Mouse (Mus musculus) hindbrain, embryonic 14.5 days (tissue): ENCODE results near the gene Prss56. TPM values are rescaled to one million over a fixed set of nuclear protein-coding genes. Genes with fewer than 3 reads are reported as not detected.
A peak's percentile ranks its signal among the peaks of the same experiment; 100 is the strongest.

Source experiments
- ATAC-seq: fragments of 200-750 bp; cut with Nextera tagmentation; 2 replicates; pipeline ENCODE4 v1.8.0; 2017; ENCODE audit warnings: moderate number of reproducible peaks, mild to moderate bottlenecking, moderate TSS enrichment, moderate library complexity; ENCODE audit not compliant: low FRiP score
- DNase-seq: peaks from one replicate; pipeline ENCODE4 v3.0.0-alpha.2; 2015; ENCODE audit warnings: low spot score
- H3K27ac ChIP-seq: fragments of 300-500 bp; sonication (generic); 2 replicates; pipeline ENCODE4 v1.5.1; 2014; ENCODE audit warnings: mild to moderate bottlenecking, moderate library complexity
- H3K27me3 ChIP-seq: fragments of 300-500 bp; sonication (generic); 2 replicates; pipeline ENCODE4 v1.6.1; 2014; ENCODE audit warnings: mild to moderate bottlenecking, low read length, mixed read lengths; ENCODE audit not compliant: control insufficient read depth, insufficient read depth
- H3K36me3 ChIP-seq: fragments of 300-500 bp; sonication (generic); replicated peaks from 2 replicates; pipeline ENCODE4 v1.6.1; 2014; ENCODE audit not compliant: control insufficient read depth, insufficient read depth
- H3K4me1 ChIP-seq: fragments of 300-500 bp; sonication (generic); replicated peaks from 2 replicates; pipeline ENCODE4 v1.6.1; 2014; ENCODE audit warnings: antibody characterized with exemption, low read length, mixed read lengths; ENCODE audit not compliant: control insufficient read depth, insufficient read depth
- H3K4me2 ChIP-seq: fragments of 300-500 bp; sonication (generic); replicated peaks from 2 replicates; pipeline ENCODE4 v1.6.1; 2014; ENCODE audit warnings: mild to moderate bottlenecking, moderate library complexity
- H3K4me3 ChIP-seq: fragments of 300-500 bp; sonication (generic); replicated peaks from 2 replicates; pipeline ENCODE4 v1.5.1; 2014; ENCODE audit warnings: mild to moderate bottlenecking, low read length
- H3K9ac ChIP-seq: fragments of 300-500 bp; sonication (generic); 2 replicates; pipeline ENCODE4 v1.6.1; 2014
- H3K9me3 ChIP-seq: fragments of 300-500 bp; sonication (generic); 2 replicates; pipeline ENCODE4 v1.6.1; 2016; ENCODE audit warnings: low read length; ENCODE audit not compliant: control insufficient read depth
- WGBS: fragments of 180-500 bp; shearing (Covaris S2); extraction: QIAGEN DNeasy Blood & Tissue Kit; methylation state at CpG from one replicate; pipeline ENCODE4 v1.1.7; 2014; 5-methylcytosine and 5-hydroxymethylcytosine counted together
- polyA plus RNA-seq: library from polyadenylated mRNA; unstranded; fragments of >200 nt; fragmentation: Nextera tagmentation; extraction: Ambion mirVana; gene quantifications from 2 replicates; pipeline ENCODE4 v1.2.1, GENCODE M21; 2014

The Prss56 gene
- polyA plus RNA-seq, 1 experiment from 2014 or later: 5.1 TPM

- no peak overlapping the region for H3K9ac ChIP-seq
- no peak overlapping the region for H3K4me3 ChIP-seq
- H3K4me1 ChIP-seq: peaks cover 14% of the 10 kb centered on the region
- ATAC-seq (no peak), DNase-seq (no peak)
- peaks cover 33% of the 10 kb centered on the region for H3K27me3 ChIP-seq
- WGBS: 66% methylated on average over 5 of the region's 5 CpGs
- H3K9me3 ChIP-seq: no peaks in the 10 kb centered on the region
- no peaks in the 10 kb centered on the region for H3K36me3 ChIP-seq
- no peak overlapping the region for H3K27ac ChIP-seq
- no peak overlapping the region for H3K4me2 ChIP-seq
These were observed 2.2 kb upstream of the Prss56 start for GRCm38 (mm10) chr1:87180896-87181295.

GRCm38 (mm10) chr1:87183998-87184750, 1.1 kb downstream of the Prss56 start:
- H3K4me1 ChIP-seq: peaks cover 14% of the 10 kb centered on the region; the same call in 1 of the 2 replicates
- no peak overlapping the region for H3K4me3 ChIP-seq
- no peak overlapping the region for H3K9ac ChIP-seq
- ATAC-seq (no peak), DNase-seq (no peak)
- 33% methylated on average over 15 of the region's 15 CpGs for WGBS
- no peaks in the 10 kb centered on the region for H3K36me3 ChIP-seq
- H3K4me2 ChIP-seq: peak overlapping the region; percentile 35
- no peak overlapping the region for H3K27ac ChIP-seq
- peaks cover 49% of the 10 kb centered on the region for H3K27me3 ChIP-seq
- H3K9me3 ChIP-seq: no peaks in the 10 kb centered on the region

- Histone ChIP-seq H3K4me2 (peak overlapping the region; percentile 35), H3K36me3 (no peaks in the 10 kb centered on the region), H3K9ac (0 out of 2 replicates have a peak overlapping the region, but pooled peaks have one; percentile 25), H3K9me3 (no peaks in the 10 kb centered on the region), H3K4me1 (peaks cover 14% of the 10 kb centered on the region; the same call in 1 of the 2 replicates), H3K27me3 (peaks cover 49% of the 10 kb centered on the region), H3K27ac (no peak overlapping the region), H3K4me3 (no peak overlapping the region)
- DNase-seq (peak; percentile 74), ATAC-seq (0 out of 2 replicates have a peak, but pooled peaks have one; percentile 15)
- WGBS: 8% methylated on average over 20 of the region's 20 CpGs
These were observed 1.6 kb downstream of the Prss56 start for GRCm38 (mm10) chr1:87184751-87185139.

GRCm38 (mm10) chr1:87185526-87185925, 2.4 kb downstream of the Prss56 start:
- Histone ChIP-seq H3K9me3 (no peaks in the 10 kb centered on the region), H3K27me3 (peaks cover 49% of the 10 kb centered on the region), H3K36me3 (no peaks in the 10 kb centered on the region), H3K9ac (no peak overlapping the region), H3K4me3 (no peak overlapping the region), H3K4me1 (peaks cover 14% of the 10 kb centered on the region; the same call in 1 of the 2 replicates), H3K4me2 (no peak overlapping the region), H3K27ac (no peak overlapping the region)
- DNase-seq: no peak
- ATAC-seq: 0 out of 2 replicates have a peak, but pooled peaks have one; percentile 27
- WGBS: 12% methylated on average over 13 of the region's 13 CpGs

- peak overlapping the region; percentile 49 for H3K4me3 ChIP-seq
- no peaks in the 10 kb centered on the region for H3K36me3 ChIP-seq
- ATAC-seq: peak; percentile 54
- H3K4me2 ChIP-seq: peak overlapping the region; percentile 76
- WGBS: 2% methylated on average over 54 of the region's 54 CpGs
- peaks cover 14% of the 10 kb centered on the region; the same call in 1 of the 2 replicates for H3K4me1 ChIP-seq
- H3K9me3 ChIP-seq: no peaks in the 10 kb centered on the region
- peak overlapping the region; percentile 59 for H3K9ac ChIP-seq
- no peak overlapping the region for H3K27ac ChIP-seq
- DNase-seq: no peak
- H3K27me3 ChIP-seq: peaks cover 49% of the 10 kb centered on the region
These were observed 3.3 kb downstream of the Prss56 start for GRCm38 (mm10) chr1:87186261-87187036.

- peak overlapping the region; percentile 76 for H3K4me2 ChIP-seq
- peak overlapping the region; percentile 49 for H3K4me3 ChIP-seq
- peak overlapping the region; percentile 59 for H3K9ac ChIP-seq
- H3K27ac ChIP-seq: no peak overlapping the region
- H3K27me3 ChIP-seq: peaks cover 49% of the 10 kb centered on the region
- H3K36me3 ChIP-seq: no peaks in the 10 kb centered on the region
- 2% methylated on average over 15 of the region's 15 CpGs for WGBS
- no peaks in the 10 kb centered on the region for H3K9me3 ChIP-seq
- H3K4me1 ChIP-seq: peaks cover 14% of the 10 kb centered on the region; the same call in 1 of the 2 replicates
- ATAC-seq (no peak; the same call in 1 of the 2 replicates), DNase-seq (peak; percentile 89)
These were observed 3.9 kb downstream of the Prss56 start for GRCm38 (mm10) chr1:87187037-87187355.

- DNase-seq: no peak
- no peak for ATAC-seq
- Histone ChIP-seq H3K4me2 (no peak within 1 kb of the TSS), H3K4me3 (no peak within 1 kb of the TSS), H3K4me1 (peaks cover 8% of the 10 kb centered on the region; the same call in 1 of the 2 replicates), H3K27ac (no peak within 1 kb of the TSS), H3K36me3 (no peaks in the 10 kb centered on the region), H3K9ac (no peak within 1 kb of the TSS), H3K9me3 (no peaks in the 10 kb centered on the region), H3K27me3 (peaks cover 21% of the 10 kb centered on the region)
- 37% methylated on average over 4 of the region's 4 CpGs for WGBS
These were observed 7.3 kb downstream of the Prss56 start, which contains the start of gene Chrnd for GRCm38 (mm10) chr1:87190429-87190828. Gene Chrnd, plus strand, starts transcription at chr1:87190607.

DNA sequence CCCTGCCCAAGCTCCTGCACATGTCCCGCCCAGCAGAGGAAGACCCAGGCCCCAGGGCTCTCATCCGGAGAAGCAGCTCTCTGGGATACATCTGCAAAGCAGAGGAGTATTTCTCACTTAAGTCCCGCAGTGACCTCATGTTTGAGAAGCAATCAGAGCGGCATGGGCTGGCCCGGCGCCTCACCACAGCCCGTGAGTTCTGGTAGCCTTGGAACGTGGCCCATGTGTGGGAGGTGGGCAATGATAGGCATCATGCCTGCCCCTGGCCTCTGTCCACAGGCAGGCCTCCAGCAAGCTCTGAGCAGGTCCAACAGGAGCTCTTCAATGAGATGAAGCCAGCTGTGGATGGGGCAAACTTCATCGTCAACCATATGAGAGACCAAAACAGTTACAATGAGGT, 14.2 kb downstream of the Prss56 start:
- Histone ChIP-seq H3K9ac (no peak overlapping the region), H3K4me3 (no peak overlapping the region), H3K4me1 (no peaks in the 10 kb centered on the region), H3K4me2 (no peak overlapping the region), H3K36me3 (no peaks in the 10 kb centered on the region), H3K27me3 (no peaks in the 10 kb centered on the region), H3K27ac (no peak overlapping the region), H3K9me3 (no peaks in the 10 kb centered on the region)
- ATAC-seq (no peak), DNase-seq (no peak)
- WGBS: 85% methylated on average over 9 of the region's 9 CpGs
